9 mouse cellular contexts compared by ENCODE assay signal in the genomic region with DNA sequence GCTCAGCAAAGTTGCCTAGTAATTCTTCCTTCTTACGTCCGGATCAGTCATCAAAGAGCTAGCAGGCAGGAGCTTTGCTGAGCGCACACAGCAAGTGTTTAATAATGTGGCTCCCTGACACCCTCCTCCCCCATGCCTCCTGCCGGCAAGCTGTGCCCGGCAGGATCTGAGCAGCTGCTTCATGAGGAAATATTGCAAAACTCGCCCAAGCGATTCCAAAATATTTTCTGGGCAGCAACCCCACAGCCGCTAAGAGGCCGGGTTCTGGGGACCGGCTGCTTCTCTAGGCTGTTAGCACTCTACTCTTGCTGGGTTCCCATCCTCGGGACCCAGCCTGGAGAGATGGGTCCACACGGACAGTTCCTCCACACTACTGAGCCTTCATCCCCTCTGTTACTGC.
A peak's percentile ranks its signal among the peaks of the same experiment; 100 is the strongest.
DNase-seq lines count a peak whose midpoint lies in the region; ATAC-seq lines count a peak whose summit lies in the region.
"Had no signal": no experiment of that assay in that cellular context is flagged by ENCODE, and none has a peak within 500 bp of the region (broad histone marks: within the 10 kb centered on the region; RNA-seq: fewer than 3 reads in every experiment).

No protein-coding gene starts in this region.

- H3K9ac ChIP-seq in heart, embryonic 11.5 days (ENCODE audit: low read depth, low read length) = no peak overlapping the region
- no peak overlapping the region for H3K9ac ChIP-seq in stomach, embryonic 15.5 days
- H3K9ac ChIP-seq: embryonic facial prominence, embryonic 12.5 days had no signal

- 68% methylated on average over 12 of the region's 12 CpGs for WGBS in heart, embryonic 11.5 days (ENCODE audit: insufficient replicate concordance)
- 53% methylated on average over 12 of the region's 12 CpGs for WGBS in stomach, embryonic 15.5 days

- 0 out of 2 replicates have a peak, but pooled peaks cover 2% of the 10 kb centered on the region for H3K4me1 ChIP-seq in heart, embryonic 11.5 days (ENCODE audit: control insufficient read depth, insufficient read depth, low read length)
- H3K4me1 ChIP-seq in stomach, embryonic 15.5 days = 0 out of 2 replicates have a peak, but pooled peaks cover 9% of the 10 kb centered on the region

- intact Hi-C loops in heart, postnatal 10 days (cut with DNase I) = no loop called here
- intact Hi-C loops in left cerebral cortex, postnatal 4 days (cut with DNase I) = no loop called here

- peak; percentile 51 to 73 for DNase-seq in heart, adult 18-20 months
- peak; percentile 53 to 67 for DNase-seq in cerebellum, postnatal 10 days
- DNase-seq in heart, postnatal 10 days = peak; percentile 49 to 54
- DNase-seq in left cerebral cortex, postnatal 4 days = peak; percentile 64
- no peak for DNase-seq in thymus, adult 18-20 months
- DNase-seq in B cell, adult 2 months = no peak

- no peaks in the 10 kb centered on the region for H3K9me3 ChIP-seq in heart, embryonic 11.5 days (replicated peaks; ENCODE audit: control insufficient read depth, low read length)
- H3K9me3 ChIP-seq in stomach, embryonic 15.5 days = no peaks in the 10 kb centered on the region
- H3K9me3 ChIP-seq: embryonic facial prominence, embryonic 12.5 days had no signal

- no peak overlapping the region for H3K27ac ChIP-seq in heart, embryonic 11.5 days (ENCODE audit: low read depth, low read length)
- H3K27ac ChIP-seq in stomach, embryonic 15.5 days = no peak overlapping the region
- H3K27ac ChIP-seq: embryonic facial prominence, embryonic 12.5 days had no signal

- no peaks in the 10 kb centered on the region for H3K36me3 ChIP-seq in heart, embryonic 11.5 days (ENCODE audit: control insufficient read depth, insufficient read depth, low read length)
- H3K36me3 ChIP-seq in stomach, embryonic 15.5 days = no peaks in the 10 kb centered on the region
- H3K36me3 ChIP-seq: embryonic facial prominence, embryonic 12.5 days had no signal

- H3K27me3 ChIP-seq in heart, embryonic 11.5 days (ENCODE audit: control insufficient read depth, insufficient read depth, low read length) = peaks cover 3% of the 10 kb centered on the region
- no peaks in the 10 kb centered on the region for H3K27me3 ChIP-seq in stomach, embryonic 15.5 days (replicated peaks)

- no peak overlapping the region for H3K4me2 ChIP-seq in heart, embryonic 11.5 days
- peak overlapping the region; percentile 5; the same call in 1 of the 2 replicates for H3K4me2 ChIP-seq in stomach, embryonic 15.5 days
- H3K4me2 ChIP-seq: embryonic facial prominence, embryonic 12.5 days had no signal

- ATAC-seq in heart, embryonic 11.5 days (replicated peaks; ENCODE audit: insufficient number of reproducible peaks, low FRiP score, low TSS enrichment) = no peak
- no peak for ATAC-seq in stomach, embryonic 15.5 days (ENCODE audit: insufficient read depth, low FRiP score, low read depth)

- no peak overlapping the region for H3K4me3 ChIP-seq in heart, embryonic 11.5 days (ENCODE audit: low read depth, low read length)
- no peak overlapping the region for H3K4me3 ChIP-seq in stomach, embryonic 15.5 days (replicated peaks)
- H3K4me3 ChIP-seq: embryonic facial prominence, embryonic 12.5 days had no signal

Comparison
In these comparisons a context has a peak if more than half of its experiments do, and no peak if none do; other contexts are left out.
1. DNase-seq: peak in heart, adult 18-20 months (2 of 2), cerebellum, postnatal 10 days (2 of 2), heart, postnatal 10 days (2 of 2) and left cerebral cortex, postnatal 4 days (single experiment); none in thymus, adult 18-20 months (0 of 2) and B cell, adult 2 months (0 of 2).